Mouse (Mus musculus) cortical plate, adult 2 months (tissue): ENCODE measurements at regions not wholly inside any gene's neighbourhood (a gene's known extent, or its start where the extent isn't known, plus 50 kb on each side); places are given as distances from the start of the nearest gene placed in this dataset.

Source experiments
- CTCF ChIP-seq: fragments of 200-500 bp; IDR thresholded peaks from 2 replicates; pipeline ENCODE4 v1.5.1; 2011; ENCODE audit warnings: mild to moderate bottlenecking, control low read depth, low read length; ENCODE audit not compliant: insufficient read depth; ENCODE audit errors: extremely low read depth
- POLR2A ChIP-seq: fragments of 200-500 bp; IDR thresholded peaks from 2 replicates; pipeline ENCODE4 v1.6.1; 2011; ENCODE audit warnings: mild to moderate bottlenecking, low read length, control low read depth; ENCODE audit not compliant: insufficient read depth; ENCODE audit errors: extremely low read depth

DNA sequence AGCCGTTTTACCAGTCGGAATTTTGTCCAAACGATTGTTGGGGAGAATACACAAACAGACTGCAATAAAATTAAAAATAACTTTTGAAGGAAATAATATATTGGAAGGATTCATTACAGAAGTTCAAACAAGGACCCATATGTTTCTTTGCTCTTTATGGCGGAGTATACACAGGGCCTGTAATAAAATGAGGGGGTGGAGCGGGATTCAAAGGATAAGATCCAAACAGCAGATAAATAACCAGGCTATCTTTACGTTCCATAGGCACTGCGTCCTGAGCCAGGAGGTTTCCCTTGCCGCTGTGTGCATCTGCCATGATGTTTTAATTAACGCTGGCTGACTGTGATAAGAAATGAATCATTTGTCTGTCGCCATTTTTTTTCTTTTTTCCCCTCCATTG, 490.6 kb upstream of the Sall1 start:
- TF ChIP-seq CTCF (no peak), POLR2A (no peak)
